Mouse (Mus musculus): ENCODE measurements at regions not wholly inside any gene's neighbourhood (a gene's known extent, or its start where the extent isn't known, plus 50 kb on each side); places are given as distances from the start of the nearest gene placed in this dataset.

- no peak for DNase-seq
- H3K4me3 ChIP-seq (ENCODE audit: low read depth, low read length): no peak overlapping the region
- 68% methylated on average over 5 of the region's 5 CpGs for WGBS
These were observed 127.5 kb upstream of the Samsn1 start for GRCm38 (mm10) chr16:76149581-76149980.

GRCm38 (mm10) chr16:76133892-76134291, 111.8 kb upstream of the Samsn1 start:
- H3K36me3 ChIP-seq (ENCODE audit: insufficient read depth): no peaks in the 10 kb centered on the region
- H3K4me2 ChIP-seq: no peak overlapping the region
- no peaks in the 10 kb centered on the region for H3K4me1 ChIP-seq (ENCODE audit: insufficient read depth)
- H3K27me3 ChIP-seq (ENCODE audit: insufficient read depth, low read length): no peaks in the 10 kb centered on the region
- H3K4me3 ChIP-seq (ENCODE audit: low read depth, low read length): no peak overlapping the region
- H3K9me3 ChIP-seq (ENCODE audit: low read depth, low read length): no peaks in the 10 kb centered on the region
- DNase-seq (no peak), ATAC-seq (ENCODE audit: insufficient read depth) (no peak)
- 90% methylated on average over 2 of the region's 2 CpGs for WGBS
- H3K27ac ChIP-seq (ENCODE audit: low read depth): no peak overlapping the region
- TF ChIP-seq CTCF (IDR thresholded peaks at IDR 0.05; ENCODE audit: low read depth): no peak
- no peak overlapping the region for H3K9ac ChIP-seq

More at GRCm38 (mm10) chr16:76149581-76149980, 127.5 kb upstream of the Samsn1 start:
- no peaks in the 10 kb centered on the region for H3K9me3 ChIP-seq (ENCODE audit: low read depth, low read length)
- H3K9ac ChIP-seq: no peak overlapping the region
- ATAC-seq (ENCODE audit: insufficient read depth): no peak
- no peaks in the 10 kb centered on the region for H3K36me3 ChIP-seq (ENCODE audit: insufficient read depth)
- no peaks in the 10 kb centered on the region for H3K4me1 ChIP-seq (ENCODE audit: insufficient read depth)
- no peak overlapping the region for H3K4me2 ChIP-seq
- TF ChIP-seq CTCF (IDR thresholded peaks at IDR 0.05; ENCODE audit: low read depth): no peak
- no peaks in the 10 kb centered on the region for H3K27me3 ChIP-seq (ENCODE audit: insufficient read depth, low read length)
- no peak overlapping the region for H3K27ac ChIP-seq (ENCODE audit: low read depth)

GRCm38 (mm10) chr16:76130486-76130885, 108.4 kb upstream of the Samsn1 start:
- no peaks in the 10 kb centered on the region for H3K4me1 ChIP-seq (ENCODE audit: insufficient read depth)
- ATAC-seq (ENCODE audit: insufficient read depth) (no peak), DNase-seq (no peak)
- no peaks in the 10 kb centered on the region for H3K9me3 ChIP-seq (ENCODE audit: low read depth, low read length)
- no peak for TF ChIP-seq CTCF (IDR thresholded peaks at IDR 0.05; ENCODE audit: low read depth)
- 81% methylated on average over 9 of the region's 9 CpGs for WGBS
- H3K36me3 ChIP-seq (ENCODE audit: insufficient read depth): no peaks in the 10 kb centered on the region
- H3K4me3 ChIP-seq (ENCODE audit: low read depth, low read length): no peak overlapping the region
- no peaks in the 10 kb centered on the region for H3K27me3 ChIP-seq (ENCODE audit: insufficient read depth, low read length)
- no peak overlapping the region for H3K9ac ChIP-seq
- H3K27ac ChIP-seq (ENCODE audit: low read depth): no peak overlapping the region
- no peak overlapping the region for H3K4me2 ChIP-seq

- Histone ChIP-seq H3K4me3 (ENCODE audit: low read depth, low read length) (no peak overlapping the region), H3K27ac (ENCODE audit: low read depth) (no peak overlapping the region), H3K27me3 (ENCODE audit: insufficient read depth, low read length) (no peaks in the 10 kb centered on the region), H3K4me2 (no peak overlapping the region), H3K9me3 (ENCODE audit: low read depth, low read length) (no peaks in the 10 kb centered on the region), H3K36me3 (ENCODE audit: insufficient read depth) (no peaks in the 10 kb centered on the region), H3K9ac (no peak overlapping the region), H3K4me1 (ENCODE audit: insufficient read depth) (no peaks in the 10 kb centered on the region)
- peak; percentile 54 for DNase-seq
- ATAC-seq (ENCODE audit: insufficient read depth): no peak
- WGBS: 81% methylated on average over 2 of the region's 2 CpGs
- TF ChIP-seq CTCF (IDR thresholded peaks at IDR 0.05; ENCODE audit: low read depth): peak; percentile 57
These were observed 107.9 kb upstream of the Samsn1 start for GRCm38 (mm10) chr16:76129982-76130381.

- Histone ChIP-seq H3K9me3 (ENCODE audit: low read depth, low read length) (no peaks in the 10 kb centered on the region), H3K36me3 (ENCODE audit: insufficient read depth) (no peaks in the 10 kb centered on the region), H3K27me3 (ENCODE audit: insufficient read depth, low read length) (no peaks in the 10 kb centered on the region), H3K4me1 (ENCODE audit: insufficient read depth) (no peaks in the 10 kb centered on the region), H3K4me3 (ENCODE audit: low read depth, low read length) (no peak overlapping the region), H3K9ac (no peak overlapping the region), H3K4me2 (no peak overlapping the region), H3K27ac (ENCODE audit: low read depth) (no peak overlapping the region)
- no peak for DNase-seq
- no peak for TF ChIP-seq CTCF (IDR thresholded peaks at IDR 0.05; ENCODE audit: low read depth)
- no peak for ATAC-seq (ENCODE audit: insufficient read depth)
- WGBS: 37% methylated on average over 5 of the region's 5 CpGs
These were observed 100.9 kb upstream of the Samsn1 start for GRCm38 (mm10) chr16:76123021-76123384.

- Histone ChIP-seq H3K27ac (ENCODE audit: low read depth) (no peak overlapping the region), H3K9me3 (ENCODE audit: low read depth, low read length) (no peaks in the 10 kb centered on the region), H3K27me3 (ENCODE audit: insufficient read depth, low read length) (no peaks in the 10 kb centered on the region), H3K4me3 (ENCODE audit: low read depth, low read length) (no peak overlapping the region), H3K36me3 (ENCODE audit: insufficient read depth) (no peaks in the 10 kb centered on the region), H3K4me2 (no peak overlapping the region), H3K9ac (no peak overlapping the region), H3K4me1 (ENCODE audit: insufficient read depth) (no peaks in the 10 kb centered on the region)
- 65% methylated on average over 9 of the region's 9 CpGs for WGBS
- ATAC-seq (ENCODE audit: insufficient read depth): no peak
- no peak for TF ChIP-seq CTCF (IDR thresholded peaks at IDR 0.05; ENCODE audit: low read depth)
- no peak for DNase-seq
These were observed 100.3 kb upstream of the Samsn1 start for GRCm38 (mm10) chr16:76122172-76123020.

- DNase-seq (no peak), ATAC-seq (ENCODE audit: insufficient read depth) (no peak)
- no peak for TF ChIP-seq CTCF (IDR thresholded peaks at IDR 0.05; ENCODE audit: low read depth)
- H3K9me3 ChIP-seq (ENCODE audit: low read depth, low read length): no peaks in the 10 kb centered on the region
- no peaks in the 10 kb centered on the region for H3K36me3 ChIP-seq (ENCODE audit: insufficient read depth)
- no peak overlapping the region for H3K4me2 ChIP-seq
- H3K9ac ChIP-seq: no peak overlapping the region
- WGBS: 94% methylated on average over 2 of the region's 2 CpGs
- no peak overlapping the region for H3K27ac ChIP-seq (ENCODE audit: low read depth)
- no peaks in the 10 kb centered on the region for H3K4me1 ChIP-seq (ENCODE audit: insufficient read depth)
- H3K27me3 ChIP-seq (ENCODE audit: insufficient read depth, low read length): no peaks in the 10 kb centered on the region
- H3K4me3 ChIP-seq (ENCODE audit: low read depth, low read length): no peak overlapping the region
These were observed 98.6 kb upstream of the Samsn1 start for GRCm38 (mm10) chr16:76120712-76121111.

Measured in lung, embryonic 14.5 days (tissue).